Mouse (Mus musculus): ENCODE data around the gene Ptpdc1.

- no peak for TF ChIP-seq CTCF (conservative IDR thresholded peaks at IDR 0.05; ENCODE audit: low read length)
- TF ChIP-seq POU5F1 (IDR thresholded peaks at IDR 0.05; ENCODE audit: borderline replicate concordance, low read length): no peak
Observed at GRCm38 (mm10) chr13:48530685-48531084, 94.8 kb downstream of the Ptpdc1 start.
